ENCODE assay signal across 10 mouse cellular contexts in genomic region chr7:73186501-73186900, GRCm38 (mm10).
A peak's percentile ranks its signal among the peaks of the same experiment; 100 is the strongest.
DNase-seq lines count a peak whose midpoint lies in the region; TF ChIP-seq lines count a peak whose summit lies in the region.
"Had no signal": no experiment of that assay in that cellular context is flagged by ENCODE, and none has a peak within 500 bp of the region (broad histone marks: within the 10 kb centered on the region; RNA-seq: fewer than 3 reads in every experiment).

No protein-coding gene starts in this region.

- intact Hi-C loops in left cerebral cortex, adult 2 months (cut with DNase I): loop anchor here (5.0 kb wide), 1 partner anchor 191 kb away; the partner anchor contains the start of gene Rgma

- H3K9me3 ChIP-seq in heart, embryonic 10.5 days: no peaks in the 10 kb centered on the region
- no peaks in the 10 kb centered on the region; the same call in 1 of the 2 replicates for H3K9me3 ChIP-seq in limb, embryonic 10.5 days (replicated peaks)

- H3K4me3 ChIP-seq in left cerebral cortex, adult 2 months: no peak overlapping the region
- no peak overlapping the region for H3K4me3 ChIP-seq in heart, embryonic 10.5 days
- no peak overlapping the region for H3K4me3 ChIP-seq in kidney, adult 2 months (ENCODE audit: insufficient read depth, low read depth, low read length)
- H3K4me3 ChIP-seq in limb, embryonic 10.5 days: no peak overlapping the region

- peak; percentile 24 for DNase-seq in left cerebral cortex, adult 18-20 months (ENCODE audit: low spot score in 2 of 2)
- no peak for DNase-seq in left cerebral cortex, adult 2 months (ENCODE audit: extremely low spot score in 1 of 2, low spot score in 2 of 2)
- peak; percentile 58 for DNase-seq in heart, embryonic 10.5 days (ENCODE audit: low spot score)
- peak; percentile 81 for DNase-seq in layer of hippocampus, adult 9-11 months
- peak; percentile 63 to 84 for DNase-seq in right cerebral cortex, postnatal 10 days (ENCODE audit: low spot score in 2 of 2)
- no peak for DNase-seq in kidney, adult 2 months
- DNase-seq in Muller cell, postnatal 12 days (ENCODE audit: inconsistent ontology term): no peak
- DNase-seq in limb, embryonic 10.5 days (ENCODE audit: low spot score): no peak
- DNase-seq: lung, embryonic 14.5 days had no signal

- 92% methylated on average over 3 of the region's 3 CpGs for whole genome bisulfite sequencing in heart, embryonic 10.5 days
- 97% methylated on average over 3 of the region's 3 CpGs for WGBS in kidney, adult 2 months
- 93% methylated on average over 3 of the region's 3 CpGs for WGBS in limb, embryonic 10.5 days

- H3K4me1 ChIP-seq in heart, embryonic 10.5 days: no peaks in the 10 kb centered on the region
- no peaks in the 10 kb centered on the region for H3K4me1 ChIP-seq in kidney, adult 2 months (ENCODE audit: control insufficient read depth, insufficient read depth, low read length)
- H3K4me1 ChIP-seq in limb, embryonic 10.5 days: 0 out of 2 replicates have a peak, but pooled peaks cover 3% of the 10 kb centered on the region

- no peak overlapping the region; the same call in 1 of the 2 replicates for H3K27ac ChIP-seq in left cerebral cortex, adult 2 months
- H3K27ac ChIP-seq in heart, embryonic 10.5 days: no peak overlapping the region
- H3K27ac ChIP-seq in kidney, adult 2 months (ENCODE audit: insufficient read depth, low read depth, low read length): no peak overlapping the region
- no peak overlapping the region for H3K27ac ChIP-seq in limb, embryonic 10.5 days
- H3K27ac ChIP-seq: kidney, postnatal 0 days had no signal

- no peak for TF ChIP-seq CTCF in left cerebral cortex, adult 2 months (IDR thresholded peaks at IDR 0.05)
- TF ChIP-seq CTCF in kidney, adult 2 months (conservative IDR thresholded peaks at IDR 0.05; ENCODE audit: insufficient read depth, insufficient read length, low read depth, low read length): no peak

- H3K27me3 ChIP-seq in heart, embryonic 10.5 days (ENCODE audit: insufficient read depth, poor library complexity, severe bottlenecking): 0 out of 2 replicates have a peak, but pooled peaks cover 14% of the 10 kb centered on the region
- no peaks in the 10 kb centered on the region for H3K27me3 ChIP-seq in kidney, adult 2 months (replicated peaks; ENCODE audit: control insufficient read depth, insufficient read depth, low read length)
- no peaks in the 10 kb centered on the region for H3K27me3 ChIP-seq in limb, embryonic 10.5 days (ENCODE audit: low read depth, poor library complexity, severe bottlenecking)

- H3K36me3 ChIP-seq in heart, embryonic 10.5 days: no peaks in the 10 kb centered on the region
- no peaks in the 10 kb centered on the region for H3K36me3 ChIP-seq in kidney, adult 2 months (ENCODE audit: control insufficient read depth, insufficient read depth, low read length)
- no peaks in the 10 kb centered on the region for H3K36me3 ChIP-seq in limb, embryonic 10.5 days

- no peak for TF ChIP-seq POLR2A in kidney, adult 2 months (IDR thresholded peaks at IDR 0.05; ENCODE audit: low read depth, low read length)

Comparison
In these comparisons a context has a peak if more than half of its experiments do, and no peak if none do; other contexts are left out.
1. DNase-seq: peak in left cerebral cortex, adult 18-20 months (2 of 2), heart, embryonic 10.5 days (single experiment), layer of hippocampus, adult 9-11 months (single experiment) and right cerebral cortex, postnatal 10 days (2 of 2); none in left cerebral cortex, adult 2 months (0 of 2), kidney, adult 2 months (single experiment), Muller cell, postnatal 12 days (single experiment) and limb, embryonic 10.5 days (single experiment).